Mouse (Mus musculus) embryonic facial prominence, embryonic 11.5 days (tissue): Measurements from ENCODE around the gene Plg. TPM values are rescaled to one million over a fixed set of nuclear protein-coding genes. Genes with fewer than 3 reads are reported as not detected.

Source experiments
- ATAC-seq: fragments of 200-750 bp; cut with Nextera tagmentation; replicated peaks from 2 replicates; pipeline ENCODE4 v1.8.0; 2017; ENCODE audit warnings: low read depth; ENCODE audit not compliant: insufficient number of reproducible peaks, low FRiP score, low TSS enrichment
- DNase-seq: peaks from one replicate; pipeline ENCODE4 v3.0.0-alpha.2; 2015; ENCODE audit warnings: low spot score
- H3K27ac ChIP-seq: fragments of 300-500 bp; sonication (generic); replicated peaks from 2 replicates; pipeline ENCODE4 v1.5.1; 2014; ENCODE audit warnings: mild to moderate bottlenecking, low read depth, low read length, control low read depth
- H3K27me3 ChIP-seq: fragments of 300-500 bp; sonication (generic); 2 replicates; pipeline ENCODE4 v1.6.1; 2014; ENCODE audit warnings: mild to moderate bottlenecking, low read length, moderate library complexity, mixed read lengths; ENCODE audit not compliant: control insufficient read depth, insufficient read depth
- H3K36me3 ChIP-seq: fragments of 300-500 bp; sonication (generic); replicated peaks from 2 replicates; pipeline ENCODE4 v1.6.1; 2014; ENCODE audit warnings: low read depth, mild to moderate bottlenecking, low read length, moderate library complexity, mixed read lengths; ENCODE audit not compliant: control insufficient read depth, insufficient read depth
- H3K4me1 ChIP-seq: fragments of 300-500 bp; sonication (generic); 2 replicates; pipeline ENCODE4 v1.6.1; 2014; ENCODE audit warnings: low read length, mixed read lengths; ENCODE audit not compliant: control insufficient read depth, insufficient read depth
- H3K4me2 ChIP-seq: fragments of 300-500 bp; sonication (generic); 2 replicates; pipeline ENCODE4 v1.6.1; 2014; ENCODE audit warnings: low read depth, mild to moderate bottlenecking, control low read depth, low read length, moderate library complexity
- H3K4me3 ChIP-seq: fragments of 300-500 bp; sonication (generic); 2 replicates; pipeline ENCODE4 v1.5.1; 2014; ENCODE audit warnings: low read depth, low read length, control low read depth
- H3K9ac ChIP-seq: fragments of 300-500 bp; sonication (generic); replicated peaks from 2 replicates; pipeline ENCODE4 v1.6.1; 2014; ENCODE audit warnings: mild to moderate bottlenecking, control low read depth, low read length
- H3K9me3 ChIP-seq: fragments of 300-500 bp; sonication (generic); replicated peaks from 2 replicates; pipeline ENCODE4 v1.6.1; 2016; ENCODE audit warnings: mild to moderate bottlenecking, low read length, inconsistent platforms, mixed read lengths; ENCODE audit not compliant: control insufficient read depth
- WGBS: fragments of 180-500 bp; shearing (Covaris S2); extraction: QIAGEN DNeasy Blood & Tissue Kit; methylation state at CpG from one replicate; pipeline ENCODE4 v1.1.7; 2014; 5-methylcytosine and 5-hydroxymethylcytosine counted together
- polyA plus RNA-seq: library from polyadenylated mRNA; unstranded; fragments of >200 nt; fragmentation: Nextera tagmentation; extraction: Ambion mirVana; gene quantifications from 2 replicates; pipeline ENCODE4 v1.2.1, GENCODE M21; 2014

The Plg gene
- polyA plus RNA-seq, 1 experiment from 2014 or later = 0.13 TPM

DNA sequence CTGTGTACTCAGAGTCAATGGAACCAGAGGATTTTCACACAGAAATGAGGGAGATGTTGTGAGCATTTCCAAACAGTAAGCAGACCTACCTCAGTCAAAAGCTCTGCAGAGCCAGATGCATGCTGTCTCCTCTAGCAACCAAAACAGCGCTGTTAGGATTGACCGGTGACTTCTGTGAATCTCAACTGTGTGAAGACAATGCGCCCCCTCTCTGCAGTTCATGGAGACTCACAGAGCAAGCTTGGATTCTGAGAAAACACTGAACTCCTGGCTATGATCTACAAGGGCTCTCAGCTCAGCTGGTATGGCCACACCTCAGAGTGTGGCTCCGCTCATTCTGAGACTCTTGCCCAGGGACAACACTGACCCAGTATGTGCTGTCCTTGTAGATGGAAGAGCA, 72.8 kb downstream of the Plg start:
- H3K36me3 ChIP-seq = no peaks in the 10 kb centered on the region
- H3K27ac ChIP-seq = no peak overlapping the region
- no peaks in the 10 kb centered on the region for H3K27me3 ChIP-seq
- no peaks in the 10 kb centered on the region for H3K4me1 ChIP-seq
- ATAC-seq (no peak), DNase-seq (peak; percentile 21)
- H3K9ac ChIP-seq = no peak overlapping the region
- 53% methylated on average over 4 of the region's 4 CpGs for WGBS
- H3K4me3 ChIP-seq = no peak overlapping the region
- no peaks in the 10 kb centered on the region for H3K9me3 ChIP-seq
- no peak overlapping the region for H3K4me2 ChIP-seq

DNA sequence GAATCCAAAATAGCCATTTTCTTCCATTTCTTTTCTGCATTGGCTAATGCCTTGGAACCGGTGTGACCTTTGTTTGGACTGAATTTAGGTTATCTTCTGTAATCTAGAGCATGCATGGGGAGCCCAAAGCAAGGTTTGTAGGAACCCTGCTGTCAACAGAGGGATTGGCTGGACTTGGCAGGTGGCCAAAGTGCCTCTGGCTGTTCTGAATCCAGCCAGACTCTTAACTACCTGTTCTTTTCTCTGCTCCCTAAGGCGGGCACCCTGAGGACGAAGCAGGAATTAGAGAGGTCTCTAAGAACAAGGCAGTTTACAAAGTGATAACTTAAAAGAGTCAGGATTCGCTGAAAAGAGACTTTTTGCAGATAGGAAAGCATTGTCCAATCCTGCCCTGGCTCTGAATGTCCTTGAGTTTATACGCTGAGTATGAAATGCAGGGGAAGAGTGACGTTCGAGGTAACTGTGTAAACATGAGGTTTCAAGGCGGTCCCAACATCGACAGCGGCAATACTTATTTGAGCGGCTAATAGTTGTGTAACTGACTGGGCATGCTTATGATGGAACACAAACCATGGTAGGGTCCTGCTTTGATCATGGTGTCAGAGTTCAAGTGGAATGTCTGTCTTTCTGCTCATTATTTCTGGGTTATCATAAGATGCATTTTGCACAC, 74.6 kb downstream of the Plg start:
- no peaks in the 10 kb centered on the region for H3K36me3 ChIP-seq
- no peaks in the 10 kb centered on the region for H3K4me1 ChIP-seq
- H3K9me3 ChIP-seq = no peaks in the 10 kb centered on the region
- no peaks in the 10 kb centered on the region for H3K27me3 ChIP-seq
- H3K9ac ChIP-seq = no peak overlapping the region
- 79% methylated on average over 11 of the region's 11 CpGs for WGBS
- H3K27ac ChIP-seq = no peak overlapping the region
- H3K4me3 ChIP-seq = no peak overlapping the region
- no peak for ATAC-seq
- no peak overlapping the region for H3K4me2 ChIP-seq
- no peak for DNase-seq

DNA sequence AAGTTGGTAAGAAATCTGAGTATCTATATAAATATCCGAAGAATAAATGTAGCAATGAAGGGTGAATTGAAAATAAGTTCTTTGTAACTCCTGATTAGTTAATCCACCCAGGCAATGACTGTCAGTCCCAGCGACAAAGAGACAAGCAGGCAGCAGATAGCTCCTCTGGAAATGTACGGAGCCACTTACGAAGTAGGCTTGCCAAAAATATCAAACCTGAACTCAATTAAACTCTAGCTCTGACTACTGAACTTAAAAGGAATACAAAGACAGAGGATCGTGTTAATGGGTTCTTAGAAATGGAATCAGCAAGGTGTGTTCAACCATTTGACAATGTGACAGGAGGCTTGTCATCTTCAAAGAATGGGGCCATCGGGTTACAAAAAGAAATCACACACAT, 75.3 kb downstream of the Plg start:
- WGBS = 79% methylated on average over 6 of the region's 6 CpGs

DNA sequence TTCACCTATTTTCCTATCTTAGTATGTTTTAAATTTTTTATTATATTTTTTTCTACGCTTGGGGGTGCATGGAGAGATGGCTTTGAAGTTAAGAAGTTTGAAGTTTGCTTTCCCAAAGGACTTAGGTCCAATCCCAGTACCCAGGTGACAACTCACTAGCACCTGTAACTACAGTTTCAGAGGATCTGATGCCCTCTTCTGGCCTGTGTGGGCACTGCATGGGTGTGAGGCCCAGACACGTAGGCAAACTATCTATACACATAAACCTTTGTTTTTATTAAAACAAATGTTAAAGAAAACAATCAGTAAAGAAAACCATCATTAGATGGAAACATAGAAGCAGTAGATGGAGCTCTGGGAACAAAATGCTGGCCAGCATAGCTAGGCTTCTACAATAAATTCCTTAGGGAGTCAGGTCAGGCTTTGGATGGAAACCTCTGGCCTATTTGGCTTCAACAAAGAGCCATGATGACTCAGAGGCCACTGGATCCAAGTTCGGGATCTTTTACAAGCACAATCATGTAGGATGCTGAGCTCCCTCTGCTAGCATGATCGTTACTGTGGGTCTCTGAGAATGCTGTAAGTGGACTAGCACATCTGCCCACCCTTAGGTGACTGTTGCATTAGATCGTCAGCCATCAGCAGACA, 76.9 kb downstream of the Plg start:
- WGBS = 80% methylated on average over 5 of the region's 5 CpGs
- Histone ChIP-seq H3K9me3 (no peaks in the 10 kb centered on the region), H3K4me1 (no peaks in the 10 kb centered on the region), H3K4me2 (no peak overlapping the region), H3K27ac (no peak overlapping the region), H3K4me3 (no peak overlapping the region), H3K27me3 (no peaks in the 10 kb centered on the region), H3K36me3 (no peaks in the 10 kb centered on the region), H3K9ac (no peak overlapping the region)
- ATAC-seq (no peak), DNase-seq (peak; percentile 19)

More for the DNA sequence above, 75.3 kb downstream of the Plg start:
- Histone ChIP-seq H3K4me2 (no peak overlapping the region), H3K27me3 (no peaks in the 10 kb centered on the region), H3K4me1 (no peaks in the 10 kb centered on the region), H3K36me3 (no peaks in the 10 kb centered on the region), H3K9ac (no peak overlapping the region), H3K9me3 (no peaks in the 10 kb centered on the region), H3K4me3 (no peak overlapping the region), H3K27ac (no peak overlapping the region)
- ATAC-seq = no peak
- DNase-seq = no peak

DNA sequence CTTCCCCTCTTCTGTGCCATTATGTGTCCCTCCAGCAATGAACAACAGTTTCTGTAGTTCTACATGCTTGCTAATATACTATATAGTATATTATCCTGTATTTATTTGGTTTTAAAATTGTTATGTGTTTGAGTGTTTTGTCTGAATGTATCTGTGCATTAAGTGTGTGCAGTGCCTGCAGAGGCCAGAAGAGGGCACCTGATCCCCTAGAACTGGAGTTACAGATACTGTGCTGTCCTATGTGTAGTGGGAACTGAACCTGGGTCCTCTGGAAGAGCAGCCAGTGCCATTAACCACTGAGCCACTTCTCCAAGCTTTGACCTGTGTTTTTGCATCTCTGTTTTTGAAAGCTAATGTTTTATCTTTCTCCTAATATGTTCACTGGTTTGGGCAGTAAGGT, 82.8 kb downstream of the Plg start:
- Histone ChIP-seq H3K36me3 (no peaks in the 10 kb centered on the region), H3K9ac (no peak overlapping the region), H3K9me3 (no peaks in the 10 kb centered on the region), H3K4me3 (no peak overlapping the region), H3K27me3 (no peaks in the 10 kb centered on the region), H3K27ac (no peak overlapping the region), H3K4me1 (no peaks in the 10 kb centered on the region), H3K4me2 (no peak overlapping the region)
- ATAC-seq (no peak), DNase-seq (no peak)

DNA sequence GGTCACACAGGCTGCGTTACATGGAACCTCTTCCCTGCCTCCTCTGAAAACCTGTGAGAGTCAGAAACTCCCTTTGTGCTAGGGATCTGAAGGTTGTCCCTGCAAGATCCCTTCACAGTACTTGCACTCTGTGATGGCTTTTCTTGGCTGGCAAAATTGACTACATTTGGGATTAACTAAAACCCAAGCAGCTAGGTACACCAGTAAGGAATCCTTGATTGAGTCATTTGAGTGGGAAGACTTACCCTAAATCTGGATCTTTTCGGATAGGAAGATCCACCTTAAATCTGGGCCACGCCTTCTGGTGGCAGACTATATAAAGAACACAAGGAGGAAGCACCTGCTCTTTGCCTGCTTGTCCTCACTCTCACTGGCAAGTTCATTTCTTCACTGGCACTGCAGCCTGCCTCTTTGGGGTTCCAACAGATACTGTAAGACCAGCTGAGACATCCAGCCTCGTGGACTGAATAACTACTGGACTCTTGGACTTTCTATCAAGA, 88.1 kb downstream of the Plg start:
- H3K9ac ChIP-seq = no peak overlapping the region
- no peak overlapping the region for H3K27ac ChIP-seq
- H3K9me3 ChIP-seq = no peaks in the 10 kb centered on the region
- H3K27me3 ChIP-seq = no peaks in the 10 kb centered on the region
- WGBS = 73% methylated on average over 4 of the region's 4 CpGs
- H3K4me2 ChIP-seq = no peak overlapping the region
- no peaks in the 10 kb centered on the region for H3K4me1 ChIP-seq
- H3K4me3 ChIP-seq = no peak overlapping the region
- no peaks in the 10 kb centered on the region for H3K36me3 ChIP-seq
- no peak for DNase-seq
- no peak for ATAC-seq

DNA sequence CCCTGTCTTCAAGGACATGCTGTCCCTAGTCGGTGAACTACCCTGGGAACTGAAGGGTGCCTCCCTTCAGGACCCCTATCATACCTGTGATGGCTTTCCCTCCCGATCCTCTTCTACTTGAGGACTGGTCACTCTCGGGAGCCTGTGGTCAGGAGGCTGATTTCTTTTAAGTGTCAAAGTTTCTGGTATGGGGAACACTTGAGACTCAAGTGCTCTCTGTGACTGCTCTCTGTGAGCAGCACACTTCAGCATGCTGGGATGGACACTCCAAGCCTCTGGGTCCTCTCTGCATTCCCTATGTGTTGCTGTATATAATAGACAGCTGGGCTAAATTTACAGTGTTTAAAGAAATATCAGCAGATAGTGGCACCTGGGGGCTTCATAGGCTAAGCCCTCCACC, 89.2 kb downstream of the Plg start:
- Histone ChIP-seq H3K36me3 (no peaks in the 10 kb centered on the region), H3K27me3 (no peaks in the 10 kb centered on the region), H3K9me3 (no peaks in the 10 kb centered on the region), H3K4me3 (no peak overlapping the region), H3K9ac (no peak overlapping the region), H3K27ac (no peak overlapping the region), H3K4me1 (no peaks in the 10 kb centered on the region), H3K4me2 (no peak overlapping the region)
- DNase-seq (no peak), ATAC-seq (no peak)
- 79% methylated on average over 3 of the region's 3 CpGs for WGBS

DNA sequence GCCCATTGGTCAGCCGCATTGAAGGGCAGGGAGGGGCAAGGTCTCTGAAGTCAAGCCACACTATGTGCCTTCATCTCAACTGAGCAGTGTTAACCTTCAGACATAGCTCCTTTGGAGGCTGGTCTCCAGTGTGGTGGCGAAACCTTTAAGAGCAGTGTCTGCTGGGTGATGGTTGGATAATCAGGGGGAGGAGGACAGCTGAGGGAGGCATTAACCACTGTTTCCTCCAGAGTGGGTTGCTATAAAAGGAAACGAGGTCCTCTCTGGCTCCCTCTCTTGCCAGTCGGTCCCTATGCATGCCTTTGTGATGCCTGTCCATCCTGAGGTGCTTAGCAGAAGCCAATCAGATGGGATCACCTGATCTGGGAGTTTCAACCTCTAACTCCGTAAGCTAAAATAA, 90.3 kb downstream of the Plg start:
- Histone ChIP-seq H3K27me3 (no peaks in the 10 kb centered on the region), H3K4me3 (no peak overlapping the region), H3K27ac (no peak overlapping the region), H3K4me2 (no peak overlapping the region), H3K4me1 (no peaks in the 10 kb centered on the region), H3K9me3 (no peaks in the 10 kb centered on the region), H3K36me3 (no peaks in the 10 kb centered on the region), H3K9ac (no peak overlapping the region)
- WGBS = 80% methylated on average over 5 of the region's 5 CpGs
- DNase-seq = no peak
- ATAC-seq = no peak
